Mouse (Mus musculus) intestine, embryonic 16.5 days (tissue): ENCODE results near the gene C1ql1. TPM values are rescaled to one million over a fixed set of nuclear protein-coding genes. Genes with fewer than 3 reads are reported as not detected.

Source experiments
- ATAC-seq: fragments of 200-750 bp; cut with Nextera tagmentation; 2 replicates; pipeline ENCODE4 v1.8.0; 2017; ENCODE audit warnings: moderate TSS enrichment, moderate library complexity
- H3K27ac ChIP-seq: fragments of 300-500 bp; sonication (generic); 2 replicates; pipeline ENCODE4 v1.5.1; 2014; ENCODE audit warnings: mild to moderate bottlenecking, low read length
- H3K27me3 ChIP-seq: fragments of 300-500 bp; sonication (generic); replicated peaks from 2 replicates; pipeline ENCODE4 v1.6.1; 2014; ENCODE audit warnings: low read length, control low read depth, mixed read lengths; ENCODE audit not compliant: control insufficient read depth, insufficient read depth
- H3K36me3 ChIP-seq: fragments of 300-500 bp; sonication (generic); 2 replicates; pipeline ENCODE4 v1.6.1; 2014; ENCODE audit warnings: low read length, control low read depth; ENCODE audit not compliant: control insufficient read depth, insufficient read depth
- H3K4me1 ChIP-seq: fragments of 300-500 bp; sonication (generic); 2 replicates; pipeline ENCODE4 v1.6.1; 2014; ENCODE audit warnings: low read length, control low read depth, mixed read lengths; ENCODE audit not compliant: control insufficient read depth, insufficient read depth
- H3K4me2 ChIP-seq: fragments of 300-500 bp; sonication (generic); 2 replicates; pipeline ENCODE4 v1.6.1; 2014; ENCODE audit warnings: low read depth, low read length, control low read depth
- H3K4me3 ChIP-seq: fragments of 300-500 bp; sonication (generic); 2 replicates; pipeline ENCODE4 v1.5.1; 2014; ENCODE audit warnings: mild to moderate bottlenecking, low read length
- H3K9ac ChIP-seq: fragments of 300-500 bp; sonication (generic); 2 replicates; pipeline ENCODE4 v1.6.1; 2014; ENCODE audit warnings: low read depth, low read length
- H3K9me3 ChIP-seq: fragments of 300-500 bp; sonication (generic); 2 replicates; pipeline ENCODE4 v1.6.1; 2016; ENCODE audit warnings: low read length, control low read depth; ENCODE audit not compliant: control insufficient read depth
- WGBS: fragments of 180-500 bp; shearing (Covaris S2); extraction: QIAGEN DNeasy Blood & Tissue Kit; methylation state at CpG from one replicate; pipeline ENCODE4 v1.1.7; 2014; 5-methylcytosine and 5-hydroxymethylcytosine counted together
- polyA plus RNA-seq: library from polyadenylated mRNA; unstranded; fragments of >200 nt; fragmentation: Nextera tagmentation; extraction: Ambion mirVana; gene quantifications from 2 replicates; pipeline ENCODE4 v1.2.1, GENCODE M21; 2015

The C1ql1 gene
- polyA plus RNA-seq, 1 experiment from 2014 or later: 0.53 TPM

DNA sequence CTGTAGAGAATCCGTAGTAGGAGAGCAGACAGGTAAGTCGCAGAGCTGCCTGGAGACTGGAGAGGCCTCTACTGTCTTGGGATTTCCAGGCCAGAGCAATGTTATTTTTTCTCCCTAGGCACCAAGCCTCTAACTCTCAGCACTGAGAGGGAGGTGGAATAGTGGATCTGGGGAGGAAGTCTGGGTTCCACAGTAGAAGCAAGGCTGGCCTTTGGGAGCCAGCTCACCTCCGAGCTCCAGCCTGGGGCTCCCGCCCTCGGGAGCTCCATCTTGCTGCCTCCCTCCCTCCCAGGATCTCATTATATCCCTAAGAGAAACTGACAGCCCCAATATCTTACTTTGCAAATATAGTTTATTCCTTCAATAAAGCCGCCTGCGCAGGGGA, 16.4 kb upstream of the C1ql1 start:
- no peak for ATAC-seq
- no peak overlapping the region for H3K4me3 ChIP-seq
- WGBS: 40% methylated on average over 7 of the region's 7 CpGs
- H3K9ac ChIP-seq: no peak overlapping the region; the same call in 1 of the 2 replicates
- H3K36me3 ChIP-seq: no peaks in the 10 kb centered on the region
- H3K27me3 ChIP-seq: peaks cover 3% of the 10 kb centered on the region
- H3K27ac ChIP-seq: no peak overlapping the region
- H3K9me3 ChIP-seq: no peaks in the 10 kb centered on the region
- peaks cover 13% of the 10 kb centered on the region for H3K4me1 ChIP-seq
- H3K4me2 ChIP-seq: no peak overlapping the region

DNA sequence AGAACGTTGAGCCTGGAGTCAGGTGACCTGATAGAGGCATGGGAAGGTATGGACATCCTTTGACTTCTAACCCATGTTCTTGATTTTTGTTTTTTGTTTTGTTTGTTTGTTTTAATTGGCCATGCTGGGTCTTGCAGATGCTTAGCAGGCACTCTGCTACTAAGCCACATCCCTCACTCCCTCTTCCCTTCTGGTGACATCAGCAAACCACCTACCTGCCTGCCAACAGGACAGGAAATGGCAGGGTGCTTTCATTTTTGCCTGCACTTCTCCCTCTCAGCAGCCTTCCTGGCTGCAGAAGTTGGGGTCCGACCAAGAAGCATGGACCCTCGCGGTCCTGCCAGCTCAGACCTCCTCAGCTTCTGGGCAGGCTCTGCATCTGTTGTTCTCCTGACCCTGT, 14.6 kb upstream of the C1ql1 start:
- peaks cover 3% of the 10 kb centered on the region for H3K27me3 ChIP-seq
- peaks cover 27% of the 10 kb centered on the region for H3K4me1 ChIP-seq
- H3K9me3 ChIP-seq: no peaks in the 10 kb centered on the region
- no peak overlapping the region for H3K4me2 ChIP-seq
- H3K9ac ChIP-seq: no peak overlapping the region
- 84% methylated on average over 4 of the region's 4 CpGs for WGBS
- H3K36me3 ChIP-seq: no peaks in the 10 kb centered on the region
- H3K27ac ChIP-seq: no peak overlapping the region
- ATAC-seq: no peak
- H3K4me3 ChIP-seq: no peak overlapping the region

GRCm38 (mm10) chr11:102958870-102959269, 12.4 kb upstream of the C1ql1 start:
- no peak overlapping the region for H3K4me3 ChIP-seq
- H3K27me3 ChIP-seq: peaks cover 3% of the 10 kb centered on the region
- no peak overlapping the region for H3K27ac ChIP-seq
- peaks cover 29% of the 10 kb centered on the region for H3K4me1 ChIP-seq
- 78% methylated on average over 1 of the region's 1 CpGs for WGBS
- H3K4me2 ChIP-seq: no peak overlapping the region
- no peak for ATAC-seq
- no peak overlapping the region for H3K9ac ChIP-seq
- no peaks in the 10 kb centered on the region for H3K36me3 ChIP-seq
- H3K9me3 ChIP-seq: no peaks in the 10 kb centered on the region

DNA sequence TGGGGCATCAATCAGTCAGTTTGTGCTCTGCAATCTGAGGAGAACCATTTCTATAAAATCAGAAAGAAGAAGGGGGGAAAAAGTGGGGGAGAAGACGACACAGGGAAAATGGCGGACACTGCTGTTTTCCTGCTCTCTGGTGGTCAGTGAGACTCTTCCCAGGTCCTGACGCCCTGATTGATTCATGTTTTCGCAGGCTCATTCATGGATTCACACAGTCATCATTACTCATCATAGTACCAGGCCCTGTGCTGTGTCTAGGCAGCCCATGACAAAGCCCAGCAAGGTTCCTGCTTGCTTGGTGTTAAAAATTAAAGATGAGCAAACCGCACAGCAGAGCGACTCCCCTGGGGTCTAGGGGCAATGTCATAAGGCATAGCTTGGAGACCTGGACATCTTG, 11.9 kb upstream of the C1ql1 start:
- H3K4me3 ChIP-seq: no peak overlapping the region
- no peak for ATAC-seq
- no peak overlapping the region for H3K9ac ChIP-seq
- 81% methylated on average over 6 of the region's 6 CpGs for WGBS
- H3K9me3 ChIP-seq: no peaks in the 10 kb centered on the region
- H3K4me1 ChIP-seq: peaks cover 26% of the 10 kb centered on the region
- H3K36me3 ChIP-seq: no peaks in the 10 kb centered on the region
- H3K4me2 ChIP-seq: no peak overlapping the region
- H3K27me3 ChIP-seq: peaks cover 3% of the 10 kb centered on the region
- 0 out of 2 replicates have a peak overlapping the region, but pooled peaks have one; percentile 82 for H3K27ac ChIP-seq

- Histone ChIP-seq H3K9ac (0 out of 2 replicates have a peak overlapping the region, but pooled peaks have one; percentile 32), H3K27ac (peak overlapping the region; percentile 82), H3K9me3 (no peaks in the 10 kb centered on the region), H3K27me3 (no peaks in the 10 kb centered on the region), H3K4me2 (no peak overlapping the region), H3K4me3 (no peak overlapping the region), H3K36me3 (no peaks in the 10 kb centered on the region), H3K4me1 (peaks cover 24% of the 10 kb centered on the region)
- no peak for ATAC-seq
- 67% methylated on average over 8 of the region's 8 CpGs for whole genome bisulfite sequencing
These were observed 11.2 kb upstream of the C1ql1 start for GRCm38 (mm10) chr11:102957692-102958091.

DNA sequence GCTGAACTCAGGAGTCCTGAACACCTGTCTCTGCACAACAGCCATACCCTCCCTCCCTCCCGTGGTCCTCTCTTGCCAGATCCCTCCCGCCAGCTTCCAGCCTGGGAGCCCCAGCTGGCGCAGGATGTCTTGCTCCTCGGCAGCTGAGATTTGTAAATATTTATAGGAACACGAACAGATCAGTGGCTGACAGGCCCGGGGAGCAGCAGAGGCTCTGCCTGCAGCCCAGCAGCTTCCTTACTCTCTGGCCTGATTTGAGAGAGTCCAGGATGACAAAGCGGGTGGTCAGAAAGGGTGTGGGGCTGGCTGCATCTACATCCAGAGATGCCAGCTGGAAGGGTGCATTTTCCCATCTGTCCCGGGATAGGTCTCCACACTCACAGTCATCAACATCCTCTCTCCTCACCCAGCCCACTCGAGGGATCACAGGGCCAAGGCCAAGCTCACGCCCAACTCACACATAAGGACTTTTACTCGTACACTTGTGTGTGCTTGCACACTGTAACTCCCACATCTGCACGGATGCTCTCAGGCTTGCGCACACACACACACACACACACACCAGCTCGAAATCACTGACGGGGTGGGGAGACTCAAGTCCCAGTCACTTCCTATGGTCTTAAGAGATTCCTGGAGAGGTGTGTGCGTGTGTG, 10.6 kb upstream of the C1ql1 start:
- ATAC-seq: peak; percentile 88
- H3K4me3 ChIP-seq: no peak overlapping the region
- no peaks in the 10 kb centered on the region for H3K36me3 ChIP-seq
- H3K4me2 ChIP-seq: no peak overlapping the region
- 0 out of 2 replicates have a peak overlapping the region, but pooled peaks have one; percentile 32 for H3K9ac ChIP-seq
- 27% methylated on average over 16 of the region's 16 CpGs for WGBS
- no peaks in the 10 kb centered on the region for H3K27me3 ChIP-seq
- no peaks in the 10 kb centered on the region for H3K9me3 ChIP-seq
- peaks cover 24% of the 10 kb centered on the region for H3K4me1 ChIP-seq
- peak overlapping the region; percentile 82 for H3K27ac ChIP-seq

GRCm38 (mm10) chr11:102952922-102953321, 6.4 kb upstream of the C1ql1 start:
- 25% methylated on average over 6 of the region's 6 CpGs for WGBS
- Histone ChIP-seq H3K9ac (no peak overlapping the region), H3K4me2 (no peak overlapping the region), H3K4me3 (no peak overlapping the region), H3K27ac (no peak overlapping the region), H3K27me3 (peaks cover 26% of the 10 kb centered on the region), H3K9me3 (no peaks in the 10 kb centered on the region), H3K36me3 (no peaks in the 10 kb centered on the region), H3K4me1 (peaks cover 25% of the 10 kb centered on the region)
- ATAC-seq: no peak

DNA sequence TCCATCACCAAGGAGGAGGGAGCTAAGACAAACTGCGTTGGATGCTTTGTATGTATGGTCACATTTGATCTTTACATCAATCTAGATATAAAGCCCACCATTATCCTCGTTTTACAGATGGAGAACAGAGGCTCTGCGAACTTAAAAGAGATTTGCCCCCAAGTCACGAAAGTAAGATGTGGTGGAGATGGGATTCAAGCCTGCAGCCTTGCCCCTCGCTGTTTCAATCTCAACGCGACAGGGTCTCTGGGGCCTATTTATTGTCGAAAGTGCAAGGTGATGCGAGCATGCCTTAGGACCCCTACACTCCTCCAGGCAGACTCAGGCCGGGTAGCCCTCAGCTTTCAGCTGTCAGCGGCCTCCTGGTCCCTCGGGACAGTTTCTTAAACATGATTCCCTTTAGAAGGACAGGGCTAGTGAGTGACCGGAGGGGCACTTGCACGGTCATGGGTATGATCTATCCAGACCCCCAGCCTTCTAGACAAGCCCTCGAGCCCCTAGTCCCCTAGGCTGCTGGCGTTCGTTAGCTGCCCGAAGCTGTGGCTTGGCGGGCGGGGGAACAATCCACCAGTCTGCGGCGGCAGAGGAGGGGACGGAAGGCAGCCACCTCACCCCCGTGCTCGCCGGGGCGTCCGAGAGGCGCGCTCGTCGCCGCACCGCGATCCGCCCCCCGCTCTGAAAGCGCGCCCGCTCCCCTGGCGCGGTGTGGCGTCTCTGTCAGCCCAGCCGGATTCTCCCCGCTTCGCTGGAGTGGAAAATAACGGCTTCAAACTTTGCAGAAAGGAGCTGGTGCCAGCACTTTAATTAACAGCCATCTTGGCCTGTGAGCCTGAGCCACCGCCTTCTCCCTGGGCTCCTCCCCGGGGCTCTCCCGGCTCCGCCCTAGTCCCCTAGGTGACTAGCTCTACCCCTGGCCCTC, 1.8 kb upstream of the C1ql1 start:
- Histone ChIP-seq H3K27me3 (peaks cover 64% of the 10 kb centered on the region), H3K9me3 (no peaks in the 10 kb centered on the region), H3K4me3 (peak overlapping the region; percentile 52), H3K4me2 (peak overlapping the region; percentile 87), H3K36me3 (no peaks in the 10 kb centered on the region), H3K9ac (peak overlapping the region; percentile 65), H3K4me1 (peaks cover 30% of the 10 kb centered on the region), H3K27ac (no peak overlapping the region)
- ATAC-seq: no peak
- WGBS: 5% methylated on average over 51 of the region's 51 CpGs

GRCm38 (mm10) chr11:102946992-102947343, 480 bp upstream of the C1ql1 start:
- peak overlapping the region; percentile 49 for H3K4me3 ChIP-seq
- H3K27me3 ChIP-seq: peaks cover 70% of the 10 kb centered on the region
- no peak overlapping the region for H3K9ac ChIP-seq
- 12% methylated on average over 8 of the region's 8 CpGs for WGBS
- peak overlapping the region; percentile 80 for H3K4me2 ChIP-seq
- no peak overlapping the region for H3K27ac ChIP-seq
- peak; percentile 18 for ATAC-seq
- H3K4me1 ChIP-seq: peaks cover 30% of the 10 kb centered on the region
- no peaks in the 10 kb centered on the region for H3K36me3 ChIP-seq
- H3K9me3 ChIP-seq: no peaks in the 10 kb centered on the region
